Mouse (Mus musculus): ENCODE results near the gene St3gal3. TPM values are rescaled to one million over a fixed set of nuclear protein-coding genes. Genes with fewer than 3 reads are reported as not detected.

Gene St3gal3
- total RNA-seq, 2 experiments from 2014 or later, result 41.9 to 42.1 TPM

- DNase-seq (ENCODE audit: low spot score in 2 of 2), result no peak
- no peak overlapping the region for H3K27ac ChIP-seq
- no peak overlapping the region for H3K4me3 ChIP-seq
- no peak for TF ChIP-seq CTCF (conservative IDR thresholded peaks at IDR 0.05)
Measured at GRCm38 (mm10) chr4:118015636-118016035, 119.1 kb downstream of the St3gal3 start.

GRCm38 (mm10) chr4:118015126-118015525 lies 119.6 kb downstream of the St3gal3 start:
- H3K27ac ChIP-seq, result no peak overlapping the region
- TF ChIP-seq CTCF (conservative IDR thresholded peaks at IDR 0.05), result no peak

GRCm38 (mm10) chr4:118010661-118011173 lies 124.0 kb downstream of the St3gal3 start:
- TF ChIP-seq CTCF (conservative IDR thresholded peaks at IDR 0.05), result no peak
- DNase-seq (ENCODE audit: low spot score in 2 of 2), result no peak
- Histone ChIP-seq H3K27ac (no peak overlapping the region), H3K4me3 (no peak overlapping the region)

More at GRCm38 (mm10) chr4:118015126-118015525, 119.6 kb downstream of the St3gal3 start:
- no peak overlapping the region for H3K4me3 ChIP-seq
- DNase-seq (ENCODE audit: low spot score in 2 of 2), result no peak

- no peak for DNase-seq (ENCODE audit: low spot score in 2 of 2)
- no peak for TF ChIP-seq CTCF (conservative IDR thresholded peaks at IDR 0.05)
- no peak overlapping the region for H3K4me3 ChIP-seq
- no peak overlapping the region for H3K27ac ChIP-seq
Measured at GRCm38 (mm10) chr4:118008433-118009033, 126.2 kb downstream of the St3gal3 start.

- no peak for DNase-seq (ENCODE audit: low spot score in 2 of 2)
- no peak overlapping the region for H3K4me3 ChIP-seq
- no peak overlapping the region for H3K27ac ChIP-seq
- no peak for TF ChIP-seq CTCF (conservative IDR thresholded peaks at IDR 0.05)
Measured at GRCm38 (mm10) chr4:118001355-118001754, 133.4 kb downstream of the St3gal3 start.

- no peak overlapping the region for H3K4me3 ChIP-seq
- DNase-seq (ENCODE audit: low spot score in 2 of 2), result no peak
- TF ChIP-seq CTCF (conservative IDR thresholded peaks at IDR 0.05), result no peak
- H3K27ac ChIP-seq, result no peak overlapping the region
Measured at GRCm38 (mm10) chr4:118000605-118001208, 134.0 kb downstream of the St3gal3 start.

- Histone ChIP-seq H3K4me3 (no peak overlapping the region), H3K27ac (no peak overlapping the region)
- no peak for DNase-seq (ENCODE audit: low spot score in 2 of 2)
- no peak for TF ChIP-seq CTCF (conservative IDR thresholded peaks at IDR 0.05)
Measured at GRCm38 (mm10) chr4:117999951-118000350, 134.8 kb downstream of the St3gal3 start.

DNA sequence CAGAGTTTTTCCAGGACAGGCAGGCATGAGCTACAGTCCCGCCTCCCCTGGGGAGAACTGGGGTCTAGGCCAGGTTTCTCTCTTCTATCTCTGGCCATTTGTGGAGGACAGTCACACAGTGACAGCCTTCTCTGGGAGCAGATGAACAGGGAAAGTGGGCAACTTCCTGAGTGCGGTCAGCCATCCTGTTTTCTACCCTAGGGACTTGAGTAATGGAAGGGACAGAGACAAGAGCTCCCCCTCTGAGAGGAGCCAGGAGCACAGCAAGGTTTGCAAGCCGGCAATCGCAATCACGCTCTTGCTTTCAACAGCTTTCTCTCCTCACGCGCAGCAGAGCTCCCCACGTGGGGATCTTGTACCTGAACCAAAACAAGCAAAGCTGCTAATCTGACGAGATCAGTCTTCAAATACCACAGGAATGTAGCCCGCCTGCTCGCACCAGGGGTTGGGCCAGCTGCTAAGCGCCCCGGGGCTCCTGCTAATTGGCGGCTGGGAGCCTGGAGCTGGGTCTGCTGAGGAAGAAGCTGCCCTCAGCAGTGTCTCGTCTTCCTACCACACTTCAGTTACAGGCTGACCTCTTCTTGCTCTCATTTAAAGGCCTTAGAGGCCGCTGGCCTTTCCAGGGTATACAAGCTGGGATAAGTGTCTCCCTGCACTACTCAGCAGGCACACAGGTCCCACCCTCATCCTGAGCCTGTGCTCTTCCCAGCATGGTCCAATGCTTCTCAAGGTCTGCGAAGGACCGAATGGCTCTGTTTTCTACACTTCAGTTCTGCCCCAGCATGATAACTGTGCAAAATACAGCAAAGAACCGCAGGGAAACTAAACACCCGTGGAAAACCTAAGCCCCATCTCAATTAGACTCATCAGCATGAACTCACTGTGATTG lies 137.1 kb downstream of the St3gal3 start:
- no peak for DNase-seq (ENCODE audit: low spot score in 2 of 2)
- no peak overlapping the region for H3K4me3 ChIP-seq
- peak; percentile 39 for TF ChIP-seq CTCF (conservative IDR thresholded peaks at IDR 0.05)
- no peak overlapping the region for H3K27ac ChIP-seq

GRCm38 (mm10) chr4:117996701-117997100 lies 138.0 kb downstream of the St3gal3 start:
- TF ChIP-seq CTCF (conservative IDR thresholded peaks at IDR 0.05), result no peak
- no peak overlapping the region for H3K4me3 ChIP-seq
- H3K27ac ChIP-seq, result no peak overlapping the region
- DNase-seq (ENCODE audit: low spot score in 2 of 2), result no peak

- Histone ChIP-seq H3K4me3 (no peak overlapping the region), H3K27ac (no peak overlapping the region)
- TF ChIP-seq CTCF (conservative IDR thresholded peaks at IDR 0.05), result no peak
- no peak for DNase-seq (ENCODE audit: low spot score in 2 of 2)
Measured at GRCm38 (mm10) chr4:117995461-117995860, 139.3 kb downstream of the St3gal3 start.

DNA sequence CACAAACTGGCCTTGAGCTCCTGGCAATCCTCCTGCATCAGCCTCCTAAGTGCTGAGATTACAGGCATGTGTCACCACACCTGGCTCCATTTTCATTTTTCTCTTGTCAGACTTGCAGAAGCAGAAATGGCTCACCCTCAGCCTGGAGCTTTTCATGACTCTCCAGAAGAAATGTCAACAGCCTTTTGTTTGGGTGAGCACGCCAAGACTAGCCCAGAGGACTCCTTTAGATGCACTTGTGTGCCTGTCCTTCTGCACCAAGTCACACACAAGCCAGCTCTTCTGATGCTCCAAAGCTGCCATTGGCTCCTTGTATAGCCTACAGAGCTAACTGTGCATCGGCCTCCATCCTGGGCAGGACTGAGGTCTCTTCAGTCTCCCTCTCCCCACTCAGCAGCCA lies 141.3 kb downstream of the St3gal3 start:
- TF ChIP-seq CTCF (conservative IDR thresholded peaks at IDR 0.05), result no peak
- H3K27ac ChIP-seq, result no peak overlapping the region
- DNase-seq (ENCODE audit: low spot score in 2 of 2), result no peak

DNA sequence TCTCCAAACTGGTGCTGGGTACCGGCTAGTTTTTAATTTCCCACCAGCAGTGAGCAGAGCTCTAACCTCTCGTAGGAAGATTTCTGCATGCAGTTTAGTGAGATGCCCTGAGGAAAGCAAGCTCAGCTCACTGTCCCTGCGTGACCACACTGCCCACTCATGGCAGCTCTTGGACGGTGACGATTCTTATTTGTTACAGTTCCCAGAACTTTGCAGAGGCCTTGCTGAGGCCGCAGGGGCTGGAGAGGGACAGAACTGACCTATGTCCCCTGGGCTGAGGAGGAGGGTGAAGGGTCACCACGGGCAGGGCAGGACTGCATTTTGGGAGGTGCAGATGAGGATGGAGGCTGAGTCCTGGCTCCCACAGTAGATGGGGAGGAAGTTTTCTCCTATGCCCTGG lies 141.8 kb downstream of the St3gal3 start:
- TF ChIP-seq CTCF (conservative IDR thresholded peaks at IDR 0.05), result no peak
- H3K4me3 ChIP-seq, result no peak overlapping the region
- no peak overlapping the region for H3K27ac ChIP-seq
- DNase-seq (ENCODE audit: low spot score in 2 of 2), result no peak

More for the DNA sequence above, 141.3 kb downstream of the St3gal3 start:
- H3K4me3 ChIP-seq, result no peak overlapping the region

DNA sequence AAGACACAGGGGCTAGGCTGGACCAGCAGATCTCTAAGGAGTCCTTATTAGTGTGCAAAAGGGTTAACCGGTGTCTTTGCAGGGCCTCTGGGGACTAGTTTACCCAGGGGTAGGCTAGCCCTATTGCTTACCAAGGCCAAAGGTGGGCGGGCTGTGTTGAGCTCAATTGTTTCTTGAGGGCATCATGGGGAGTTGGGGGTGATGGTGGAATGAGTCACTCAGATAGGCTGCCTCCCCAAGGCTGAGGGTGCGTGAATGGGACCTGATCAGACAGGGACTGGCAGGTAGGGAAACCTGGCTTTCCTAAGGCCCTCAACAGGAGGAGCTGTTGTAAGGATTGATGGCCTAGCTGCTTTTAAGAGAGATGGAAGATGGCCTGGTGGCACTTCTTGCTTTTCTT lies 142.7 kb downstream of the St3gal3 start:
- DNase-seq (ENCODE audit: low spot score in 2 of 2), result no peak
- H3K27ac ChIP-seq, result no peak overlapping the region
- no peak for TF ChIP-seq CTCF (conservative IDR thresholded peaks at IDR 0.05)
- no peak overlapping the region for H3K4me3 ChIP-seq
